Mouse (Mus musculus): ENCODE results near the gene Arhgap10. TPM values are rescaled to one million over a fixed set of nuclear protein-coding genes. Genes with fewer than 3 reads are reported as not detected.

Arhgap10 gene
- total and polyA plus RNA-seq, 3 experiments = 13.1 to 22.8 TPM; not detected in 1

GRCm38 (mm10) chr8:77376451-77376853, 141.3 kb downstream of the Arhgap10 start:
- TF ChIP-seq ELF1 (IDR thresholded peaks at IDR 0.05; ENCODE audit: low read depth, low read length) = no peak
- TF ChIP-seq E2F4 (IDR thresholded peaks at IDR 0.05; ENCODE audit: borderline replicate concordance, low read depth, low read length) = no peak
- TF ChIP-seq MAX (IDR thresholded peaks at IDR 0.05; ENCODE audit: low read length) = no peak
- TF ChIP-seq ETS1 (IDR thresholded peaks at IDR 0.05; ENCODE audit: low read depth, low read length) = peak; percentile 37; the same call in 1 of the 2 replicates
- TF ChIP-seq ZNF384 (IDR thresholded peaks at IDR 0.05; ENCODE audit: low read depth, low read length) = no peak
- TF ChIP-seq SIN3A (IDR thresholded peaks at IDR 0.05; ENCODE audit: low read length) = no peak; the same call in 1 of the 2 replicates
- no peak for TF ChIP-seq RCOR1 (IDR thresholded peaks at IDR 0.05; ENCODE audit: low read depth, low read length)
- TF ChIP-seq POLR2AphosphoS5 (IDR thresholded peaks at IDR 0.05; ENCODE audit: borderline replicate concordance, low read depth, low read length) = no peak
- no peak for TF ChIP-seq BHLHE40 (IDR thresholded peaks at IDR 0.05; ENCODE audit: borderline replicate concordance, low read depth, low read length)
- H3K9ac ChIP-seq (ENCODE audit: control insufficient read depth, low read depth, low read length, poor library complexity, severe bottlenecking) = peak overlapping the region; percentile 5; the same call in 1 of the 2 replicates
- H3K27me3 ChIP-seq (ENCODE audit: control insufficient read depth in 1 of 2, insufficient read depth in 2 of 2, low read length in 2 of 2) = no peaks in the 10 kb centered on the region
- peaks cover 0 to 13% of the 10 kb centered on the region in 2 experiments; a peak in 2 of 4 replicates for H3K36me3 ChIP-seq (ENCODE audit: control insufficient read depth in 1 of 2, insufficient read depth in 2 of 2, low read length in 2 of 2)
- DNase-seq (ENCODE audit: low read depth, low spot score) = peak; percentile 69
- H3K79me2 ChIP-seq (ENCODE audit: control insufficient read depth, insufficient read depth, low read length, poor library complexity) = no peaks in the 10 kb centered on the region
- no peaks in the 10 kb centered on the region for H3K9me3 ChIP-seq (replicated peaks; ENCODE audit: insufficient read depth, low read length)
- H3K4me3 ChIP-seq (ENCODE audit: control insufficient read depth in 1 of 2, insufficient read depth in 1 of 2, low read depth in 2 of 2, low read length in 2 of 2) = 0 out of 4 replicates have a peak overlapping the region, but pooled peaks of 1 of the 2 experiments have one; percentile 4
- peaks cover 0 to 18% of the 10 kb centered on the region in 2 experiments; a peak in 2 of 4 replicates for H3K4me1 ChIP-seq (ENCODE audit: control insufficient read depth in 1 of 2, insufficient read depth in 2 of 2, low read length in 2 of 2)
- H3K27ac ChIP-seq (ENCODE audit: control insufficient read depth, low read depth, low read length) = no peak overlapping the region; the same call in 1 of the 2 replicates

GRCm38 (mm10) chr8:77375999-77376398, 141.8 kb downstream of the Arhgap10 start:
- Histone ChIP-seq H3K27me3 (ENCODE audit: control insufficient read depth in 1 of 2, insufficient read depth in 2 of 2, low read length in 2 of 2) (no peaks in the 10 kb centered on the region), H3K4me3 (ENCODE audit: control insufficient read depth in 1 of 2, insufficient read depth in 1 of 2, low read depth in 2 of 2, low read length in 2 of 2) (no peak overlapping the region), H3K79me2 (ENCODE audit: control insufficient read depth, insufficient read depth, low read length, poor library complexity) (no peaks in the 10 kb centered on the region), H3K4me1 (ENCODE audit: control insufficient read depth in 1 of 2, insufficient read depth in 2 of 2, low read length in 2 of 2) (peaks cover 0 to 18% of the 10 kb centered on the region in 2 experiments; a peak in 2 of 4 replicates), H3K36me3 (ENCODE audit: control insufficient read depth in 1 of 2, insufficient read depth in 2 of 2, low read length in 2 of 2) (peaks cover 0 to 13% of the 10 kb centered on the region in 2 experiments; a peak in 2 of 4 replicates), H3K9me3 (replicated peaks; ENCODE audit: insufficient read depth, low read length) (no peaks in the 10 kb centered on the region), H3K27ac (ENCODE audit: control insufficient read depth, low read depth, low read length) (peak overlapping the region; percentile 37), H3K9ac (ENCODE audit: control insufficient read depth, low read depth, low read length, poor library complexity, severe bottlenecking) (no peak overlapping the region)
- no peak for TF ChIP-seq JUND (IDR thresholded peaks at IDR 0.05; ENCODE audit: low read depth, low read length)
- TF ChIP-seq SMC3 (IDR thresholded peaks at IDR 0.05; ENCODE audit: low read depth, low read length) = no peak
- TF ChIP-seq ZNF384 (IDR thresholded peaks at IDR 0.05; ENCODE audit: low read depth, low read length) = peak; percentile 81
- TF ChIP-seq TAL1 (IDR thresholded peaks at IDR 0.05; ENCODE audit: low read length) = no peak
- TF ChIP-seq EP300 (IDR thresholded peaks at IDR 0.05; ENCODE audit: low read depth in 1 of 2, low read length in 2 of 2) = peak in 1 of 2 experiments; percentile 17; a peak in 1 of 4 replicates
- no peak for TF ChIP-seq UBTF (IDR thresholded peaks at IDR 0.05; ENCODE audit: borderline replicate concordance, insufficient read depth, low read depth, low read length)
- TF ChIP-seq TBP (IDR thresholded peaks at IDR 0.05; ENCODE audit: low read depth, low read length) = no peak
- TF ChIP-seq ELF1 (IDR thresholded peaks at IDR 0.05; ENCODE audit: low read depth, low read length) = no peak
- no peak for TF ChIP-seq NELFE (IDR thresholded peaks at IDR 0.05; ENCODE audit: low read depth, low read length)
- no peak for TF ChIP-seq MAZ (IDR thresholded peaks at IDR 0.05; ENCODE audit: low read depth, low read length)
- TF ChIP-seq ZC3H11A (IDR thresholded peaks at IDR 0.05; ENCODE audit: low read depth, low read length) = no peak
- DNase-seq (ENCODE audit: low read depth, low spot score) = peak; percentile 53
